Mouse (Mus musculus): Measurements from ENCODE around the gene Manf. TPM values are rescaled to one million over a fixed set of nuclear protein-coding genes. Genes with fewer than 3 reads are reported as not detected.

Manf gene
- polyA plus RNA-seq, 1 experiment, result 62.1 TPM

DNA sequence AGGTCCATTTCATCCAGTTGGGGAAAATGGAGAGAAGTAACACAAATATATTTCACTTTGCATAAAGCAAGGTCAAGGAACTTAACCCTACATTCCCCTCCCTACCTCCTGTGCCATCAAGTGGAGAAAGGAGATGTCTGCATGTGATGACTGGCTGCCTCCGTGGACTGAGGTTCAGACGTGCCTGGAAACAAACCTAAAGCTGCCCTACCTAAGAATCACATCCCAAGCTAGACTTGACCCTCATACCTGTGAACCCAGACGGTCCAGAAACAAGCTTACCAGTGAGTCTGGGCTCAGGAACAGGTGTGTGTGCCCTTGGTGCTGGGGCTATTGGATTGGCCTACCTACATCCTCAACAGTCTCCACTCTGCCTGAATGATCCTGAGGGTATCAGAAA is 1.5 kb upstream of the Manf start:
- no peak for DNase-seq (ENCODE audit: low read depth)
- no peak for TF ChIP-seq CTCF (IDR thresholded peaks at IDR 0.05; ENCODE audit: borderline replicate concordance, extremely low read depth, insufficient read depth, insufficient read length)
- no peak for TF ChIP-seq POLR2A (IDR thresholded peaks at IDR 0.05; ENCODE audit: borderline replicate concordance, extremely low read depth, insufficient read depth, insufficient read length, poor library complexity, severe bottlenecking)

DNA sequence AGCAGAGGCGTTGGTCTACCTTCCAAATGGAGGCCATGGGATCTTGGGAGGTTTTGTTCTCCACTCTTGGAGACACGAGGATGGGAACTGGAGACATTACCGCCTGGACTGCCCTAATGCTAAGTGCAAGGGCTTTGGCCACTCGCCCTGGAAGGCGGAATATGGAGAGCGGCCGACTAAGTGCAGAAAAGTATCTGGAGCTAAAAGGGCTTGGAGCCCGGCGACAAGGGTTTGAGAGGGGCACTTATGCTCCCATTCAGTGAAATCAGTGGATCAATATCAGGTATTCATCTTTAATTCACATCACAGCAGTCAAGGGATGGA is 735 bp upstream of the Manf start:
- DNase-seq (ENCODE audit: low read depth), result no peak

DNA sequence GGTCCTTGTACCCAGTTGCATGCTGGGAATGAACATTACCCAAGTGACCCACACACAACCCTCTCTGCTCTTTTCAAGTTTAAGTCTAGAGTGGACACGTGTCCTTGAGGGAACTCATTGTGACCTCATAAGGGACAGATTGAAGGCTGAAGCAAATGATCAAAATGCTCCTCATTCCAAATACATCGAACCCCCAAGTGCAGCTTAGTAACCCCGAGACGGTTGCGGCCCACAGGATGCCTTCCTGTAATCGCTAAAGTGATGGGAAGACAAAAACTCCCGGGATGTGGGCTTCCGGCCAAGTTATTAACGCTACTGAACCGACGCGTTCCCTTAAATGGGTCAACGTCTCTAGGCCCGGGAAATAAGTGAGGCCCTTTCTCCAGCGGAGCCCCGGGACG is 438 bp downstream of the Manf start:
- peak; percentile 35 for DNase-seq (ENCODE audit: low read depth)
- TF ChIP-seq POLR2A (IDR thresholded peaks at IDR 0.05; ENCODE audit: borderline replicate concordance, extremely low read depth, insufficient read depth, insufficient read length, poor library complexity, severe bottlenecking) (no peak), CTCF (IDR thresholded peaks at IDR 0.05; ENCODE audit: borderline replicate concordance, extremely low read depth, insufficient read depth, insufficient read length) (no peak)

More for the DNA sequence above, 735 bp upstream of the Manf start:
- TF ChIP-seq POLR2A (IDR thresholded peaks at IDR 0.05; ENCODE audit: borderline replicate concordance, extremely low read depth, insufficient read depth, insufficient read length, poor library complexity, severe bottlenecking) (0 out of 2 replicates have a peak, but pooled peaks have one; percentile 8), CTCF (IDR thresholded peaks at IDR 0.05; ENCODE audit: borderline replicate concordance, extremely low read depth, insufficient read depth, insufficient read length) (no peak)

DNA sequence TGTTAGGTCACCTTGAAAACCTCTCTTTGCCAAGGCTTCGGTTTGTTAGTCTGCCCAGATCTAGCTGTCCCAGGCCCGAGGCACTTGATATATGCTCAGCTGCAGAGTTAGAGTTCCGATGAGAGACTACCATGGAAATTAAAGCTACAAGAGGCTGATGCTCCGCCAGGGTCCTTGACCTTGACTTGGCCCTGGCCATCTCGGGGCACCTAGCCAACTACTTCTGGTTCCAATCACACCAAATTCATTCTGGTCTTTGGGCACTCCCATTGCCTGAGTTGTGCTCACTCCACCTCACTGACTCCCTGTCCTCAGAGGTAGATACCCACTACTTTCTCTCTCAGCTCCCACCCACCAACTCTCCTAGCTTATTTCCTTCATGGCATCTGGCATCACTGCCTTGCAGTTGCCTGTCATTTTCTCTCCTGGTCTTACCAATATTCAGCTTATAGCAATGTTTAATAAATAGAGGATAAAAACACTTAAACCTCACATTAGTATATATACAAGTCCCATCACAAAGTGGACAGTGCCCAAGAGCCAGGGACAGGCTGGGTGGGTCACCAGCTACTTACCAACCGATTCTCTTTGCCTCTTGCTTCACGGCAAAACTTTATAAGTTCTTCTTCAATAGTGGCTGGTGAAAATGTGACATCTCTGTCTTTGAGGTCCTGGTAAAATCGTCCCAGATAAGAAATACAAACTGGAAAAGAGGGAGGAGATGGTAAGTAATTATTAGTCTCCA is 1.1 kb downstream of the Manf start:
- TF ChIP-seq POLR2A (IDR thresholded peaks at IDR 0.05; ENCODE audit: borderline replicate concordance, extremely low read depth, insufficient read depth, insufficient read length, poor library complexity, severe bottlenecking) (no peak), CTCF (IDR thresholded peaks at IDR 0.05; ENCODE audit: borderline replicate concordance, extremely low read depth, insufficient read depth, insufficient read length) (no peak)
- DNase-seq (ENCODE audit: low read depth), result no peak

DNA sequence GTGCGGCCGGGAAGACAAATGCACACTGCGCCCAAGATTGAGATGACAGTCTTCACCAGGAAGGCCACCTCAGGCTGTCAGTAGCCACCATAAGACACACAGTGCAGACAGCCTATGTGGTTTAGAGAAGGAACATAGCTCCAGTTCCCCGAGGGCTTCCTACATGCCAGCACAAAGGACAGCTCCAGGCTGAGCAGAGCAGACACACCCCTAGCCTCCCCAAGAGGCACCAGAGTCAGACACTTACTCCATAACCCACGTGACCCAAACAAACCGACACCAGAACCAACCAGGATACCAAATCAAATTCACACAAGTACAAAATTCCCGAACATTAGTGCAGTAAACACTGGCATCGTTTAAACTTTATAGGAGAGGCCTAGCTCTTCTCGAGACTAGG is 2.5 kb downstream of the Manf start:
- TF ChIP-seq POLR2A (IDR thresholded peaks at IDR 0.05; ENCODE audit: borderline replicate concordance, extremely low read depth, insufficient read depth, insufficient read length, poor library complexity, severe bottlenecking) (no peak), CTCF (IDR thresholded peaks at IDR 0.05; ENCODE audit: borderline replicate concordance, extremely low read depth, insufficient read depth, insufficient read length) (no peak)
- DNase-seq (ENCODE audit: low read depth), result no peak

DNA sequence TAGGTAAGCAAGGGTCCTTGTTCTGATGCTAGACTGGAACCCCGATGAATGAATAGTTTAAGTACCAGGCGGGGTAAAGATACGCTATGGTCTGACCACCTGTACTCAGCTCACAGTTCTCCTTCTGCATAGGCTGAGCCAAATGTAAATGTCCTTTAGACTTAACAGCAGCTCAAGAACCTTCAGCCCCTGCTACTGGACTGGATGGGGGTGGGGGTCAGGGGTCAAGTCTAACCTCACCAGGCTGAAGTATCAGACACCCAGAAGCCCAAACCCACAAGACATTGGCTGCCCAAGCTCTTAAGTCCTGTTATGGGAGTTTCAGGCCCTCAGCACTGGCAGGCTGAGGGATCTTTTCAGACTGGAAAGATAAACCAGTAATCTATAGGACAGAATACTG is 3.4 kb downstream of the Manf start:
- TF ChIP-seq CTCF (IDR thresholded peaks at IDR 0.05; ENCODE audit: borderline replicate concordance, extremely low read depth, insufficient read depth, insufficient read length), result no peak
- no peak for TF ChIP-seq POLR2A (IDR thresholded peaks at IDR 0.05; ENCODE audit: borderline replicate concordance, extremely low read depth, insufficient read depth, insufficient read length, poor library complexity, severe bottlenecking)
- no peak for DNase-seq (ENCODE audit: low read depth)

DNA sequence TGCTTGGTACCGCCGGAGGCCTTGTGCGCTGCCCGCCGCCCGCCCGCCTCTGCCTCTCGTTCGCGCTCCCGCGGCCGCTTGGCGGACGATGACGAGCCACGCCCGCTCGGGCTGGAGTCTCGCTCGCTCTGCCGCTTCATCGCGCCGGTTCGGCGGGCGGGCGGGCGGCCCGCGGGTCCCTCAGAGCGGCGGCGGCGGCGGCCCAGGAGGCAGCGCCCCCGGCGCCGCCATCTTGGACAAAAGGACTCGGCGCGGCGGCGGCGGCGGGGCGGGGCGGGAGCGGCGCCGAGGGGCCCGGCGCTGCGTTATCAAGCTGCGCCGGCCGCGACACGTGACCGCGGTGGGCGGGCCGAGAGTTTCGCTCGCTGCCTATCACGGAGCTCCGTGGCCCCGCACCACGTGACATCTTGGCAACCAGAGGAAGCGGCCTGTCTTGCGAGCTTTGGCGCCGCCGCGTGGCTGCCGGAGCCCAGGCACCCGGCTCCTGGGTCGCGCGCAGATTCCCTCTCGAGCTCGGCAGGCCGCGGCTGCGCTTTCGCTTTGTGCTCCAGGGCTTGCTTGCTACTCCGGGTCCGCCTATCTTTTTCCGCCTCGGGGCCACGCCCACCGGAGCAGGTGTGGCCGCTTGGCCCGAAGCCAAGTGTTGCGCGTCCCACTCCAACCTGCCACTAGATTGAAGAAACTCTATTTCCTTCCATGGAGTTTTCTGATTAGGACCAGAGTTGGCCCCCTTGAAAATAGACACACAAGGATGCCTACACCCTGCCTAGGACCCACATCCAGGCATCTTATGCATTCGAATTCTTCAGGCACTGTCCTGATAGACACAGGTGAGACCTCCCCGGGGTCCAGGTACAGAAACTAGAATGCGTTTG is 4.7 kb downstream of the Manf start, which contains the start of gene Rbm15b:
Rbm15b (minus strand) TSS at position 601 of the 875 bp plus-strand sequence.
- TF ChIP-seq CTCF (IDR thresholded peaks at IDR 0.05; ENCODE audit: borderline replicate concordance, extremely low read depth, insufficient read depth, insufficient read length) (peak; percentile 85), POLR2A (IDR thresholded peaks at IDR 0.05; ENCODE audit: borderline replicate concordance, extremely low read depth, insufficient read depth, insufficient read length, poor library complexity, severe bottlenecking) (peak; percentile 83)
- DNase-seq (ENCODE audit: low read depth), result peak; percentile 100

DNA sequence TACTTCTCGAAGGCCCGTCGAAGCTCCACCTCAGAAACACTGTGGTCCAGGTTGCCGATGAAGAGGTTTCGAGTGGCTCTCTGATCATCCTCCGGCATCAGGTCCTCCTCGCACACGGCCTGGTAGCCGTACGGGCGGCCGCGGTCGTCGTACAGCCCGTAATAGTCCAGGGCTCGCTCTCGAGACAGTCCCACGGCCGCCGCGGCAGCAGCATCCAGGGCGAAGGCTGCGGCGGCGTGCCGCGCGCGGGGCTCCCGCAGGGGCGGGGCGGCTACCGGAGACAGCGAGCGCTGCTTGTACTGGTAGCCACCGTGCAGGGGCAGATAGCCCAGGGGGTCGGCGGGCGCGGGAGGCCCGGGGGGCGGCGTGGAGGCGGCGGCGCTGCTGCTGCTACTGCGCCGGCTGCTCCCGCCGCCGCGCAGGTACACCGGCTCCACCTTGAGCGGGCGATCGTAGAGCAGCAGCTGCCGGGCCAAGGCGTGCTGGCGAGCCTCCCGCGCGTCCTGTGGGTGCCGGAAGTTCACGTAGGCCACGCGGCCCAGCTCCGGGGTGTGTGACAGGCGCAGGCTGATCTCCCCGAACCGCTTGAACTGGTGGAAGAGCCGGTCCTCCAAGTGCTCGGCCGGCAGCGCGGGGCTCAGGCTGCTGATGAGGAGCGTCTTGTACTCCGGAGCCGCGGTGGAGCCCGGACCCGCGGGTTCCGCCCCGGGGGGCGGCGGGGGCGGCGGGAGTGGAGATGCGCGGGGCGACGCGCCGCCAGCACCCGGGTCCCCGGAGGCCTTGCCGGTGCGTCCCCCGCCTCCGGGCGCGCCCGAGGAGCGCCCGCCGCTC is 5.7 kb downstream of the Manf start:
- DNase-seq (ENCODE audit: low read depth), result peak; percentile 56
- no peak for TF ChIP-seq POLR2A (IDR thresholded peaks at IDR 0.05; ENCODE audit: borderline replicate concordance, extremely low read depth, insufficient read depth, insufficient read length, poor library complexity, severe bottlenecking)
- no peak for TF ChIP-seq CTCF (IDR thresholded peaks at IDR 0.05; ENCODE audit: borderline replicate concordance, extremely low read depth, insufficient read depth, insufficient read length)

DNA sequence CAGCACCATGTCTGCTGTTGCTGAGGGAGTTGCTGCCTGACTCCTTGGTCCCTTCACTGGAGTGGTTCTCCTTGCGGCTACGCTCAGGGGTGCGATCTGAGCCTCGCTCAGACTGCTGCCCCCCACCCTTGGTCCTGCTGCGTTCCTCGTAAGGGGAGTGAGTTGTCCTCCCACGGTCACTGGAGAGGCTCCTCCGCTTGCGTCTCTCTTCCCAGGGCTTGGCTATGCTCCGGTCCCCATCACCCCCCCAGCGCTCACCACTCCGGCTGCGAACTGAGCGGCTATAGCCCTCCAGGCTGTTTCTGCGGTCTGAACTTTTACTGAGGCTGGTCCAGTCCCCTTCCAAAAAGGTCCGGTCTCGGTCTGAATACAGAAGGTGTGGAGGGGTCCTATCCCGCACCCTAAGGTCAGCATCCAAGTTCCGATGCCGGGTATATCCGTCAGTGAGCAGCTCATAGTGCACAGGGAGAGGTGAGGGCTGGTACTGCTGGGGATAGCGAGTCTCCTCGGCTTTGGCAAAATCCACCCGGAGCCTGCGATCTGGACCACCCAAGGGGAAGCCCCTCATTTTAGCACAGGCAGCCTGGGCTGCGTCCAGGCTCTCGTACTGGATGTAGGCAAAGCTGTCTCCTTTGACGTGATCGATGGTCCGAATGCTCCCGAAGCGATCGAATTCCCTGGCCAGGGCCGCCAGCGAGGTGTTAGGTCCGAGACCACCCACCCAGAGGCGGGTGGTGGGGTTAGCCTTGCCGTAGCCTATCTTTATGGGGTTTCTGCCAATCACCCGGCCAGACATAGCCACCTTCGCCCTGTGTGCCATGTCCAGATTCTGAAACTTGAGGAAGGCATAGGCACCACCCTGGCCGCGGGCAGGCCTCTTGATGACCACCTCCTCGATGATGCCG is 6.5 kb downstream of the Manf start:
- peak; percentile 27 for DNase-seq (ENCODE audit: low read depth)
- TF ChIP-seq CTCF (IDR thresholded peaks at IDR 0.05; ENCODE audit: borderline replicate concordance, extremely low read depth, insufficient read depth, insufficient read length) (no peak), POLR2A (IDR thresholded peaks at IDR 0.05; ENCODE audit: borderline replicate concordance, extremely low read depth, insufficient read depth, insufficient read length, poor library complexity, severe bottlenecking) (no peak)

DNA sequence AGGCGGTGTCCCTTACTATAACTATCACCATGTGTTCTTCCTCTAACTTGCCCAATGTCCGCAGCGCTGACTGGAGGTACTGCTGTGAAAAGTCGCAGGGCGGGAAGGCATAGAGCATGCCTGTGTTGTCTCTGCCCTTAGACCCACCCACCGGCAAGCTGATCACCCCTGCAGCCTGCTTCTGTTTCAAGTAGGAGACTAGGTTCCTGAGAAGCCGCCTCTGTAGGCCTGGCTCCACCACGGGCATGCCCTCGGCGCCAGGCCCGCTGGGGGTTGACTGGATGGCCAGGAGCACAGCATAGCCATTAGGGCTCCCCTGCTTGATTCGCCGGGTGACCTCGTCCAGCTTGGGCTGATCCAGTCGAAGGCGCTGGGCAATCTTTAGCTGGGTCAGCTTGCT is 7.5 kb downstream of the Manf start:
- DNase-seq (ENCODE audit: low read depth), result no peak
- TF ChIP-seq POLR2A (IDR thresholded peaks at IDR 0.05; ENCODE audit: borderline replicate concordance, extremely low read depth, insufficient read depth, insufficient read length, poor library complexity, severe bottlenecking) (no peak), CTCF (IDR thresholded peaks at IDR 0.05; ENCODE audit: borderline replicate concordance, extremely low read depth, insufficient read depth, insufficient read length) (no peak)
